Mouse (Mus musculus): ENCODE results near the gene Ifi27. TPM values are rescaled to one million over a fixed set of nuclear protein-coding genes. Genes with fewer than 3 reads are reported as not detected.
"Not testable (repeated sequence)": the region's sequence is repeated elsewhere in the genome, so short reads cannot be mapped to it uniquely, and the experiment has no call there.

The Ifi27 gene
- total RNA-seq, 2 experiments from 2014 or later = 51.8 to 79.9 TPM

GRCm38 (mm10) chr12:103453361-103453760 is 19.4 kb downstream of the Ifi27 start:
- no peak for ATAC-seq (replicated peaks; ENCODE audit: poor library complexity)

DNA sequence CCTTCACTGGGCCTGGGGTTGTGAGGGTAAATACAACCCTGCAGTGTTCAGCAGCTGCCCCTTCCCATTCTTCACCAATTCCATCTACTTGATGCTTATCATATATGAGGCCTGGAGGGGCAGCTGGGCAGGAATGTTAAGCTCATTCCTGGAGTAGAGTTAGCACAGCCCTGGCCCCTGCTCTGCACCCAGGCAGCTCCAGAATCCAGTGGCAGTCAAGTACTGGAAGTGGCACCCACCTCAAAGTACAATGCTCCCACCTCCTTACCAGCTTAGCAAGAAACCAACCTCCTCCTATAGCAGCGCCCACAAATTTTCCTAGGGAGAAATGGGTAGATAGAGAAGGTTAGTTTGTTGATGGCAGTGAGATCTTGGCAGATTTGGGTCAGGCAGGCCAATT is 22.7 kb downstream of the Ifi27 start:
- not testable (repeated sequence) for ATAC-seq (replicated peaks; ENCODE audit: poor library complexity)

- ATAC-seq (replicated peaks; ENCODE audit: poor library complexity) = no peak
Measured at GRCm38 (mm10) chr12:103457140-103457539, 23.1 kb downstream of the Ifi27 start, which contains the start of gene Ifi27l2b. Gene Ifi27l2b, minus strand, starts transcription at chr12:103457223.

DNA sequence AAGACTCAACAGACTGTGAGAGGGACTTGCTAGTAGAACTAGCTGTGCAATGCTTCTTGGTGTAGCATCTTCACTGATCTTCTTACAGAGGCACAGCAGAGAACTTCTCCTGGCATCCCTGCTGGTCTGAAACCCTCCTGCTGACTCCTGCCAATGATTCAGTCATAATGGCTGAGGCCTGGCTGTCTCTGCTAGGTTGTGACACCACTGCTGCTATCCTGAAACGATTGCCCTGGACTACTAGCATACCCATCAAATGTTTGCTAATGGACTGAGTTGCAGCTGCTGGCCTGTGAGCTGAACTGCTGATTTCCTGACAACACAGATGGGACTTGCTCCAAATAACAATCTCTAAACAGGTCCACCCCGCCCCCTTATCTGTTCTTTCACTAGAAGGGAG is 40.5 kb downstream of the Ifi27 start:
- no peak for ATAC-seq (replicated peaks; ENCODE audit: poor library complexity)

- ATAC-seq (replicated peaks; ENCODE audit: poor library complexity) = no peak
Measured at GRCm38 (mm10) chr12:103476779-103477389, 42.9 kb downstream of the Ifi27 start.

- ATAC-seq (replicated peaks; ENCODE audit: poor library complexity) = no peak
Measured at GRCm38 (mm10) chr12:103477461-103478015, 43.5 kb downstream of the Ifi27 start.

DNA sequence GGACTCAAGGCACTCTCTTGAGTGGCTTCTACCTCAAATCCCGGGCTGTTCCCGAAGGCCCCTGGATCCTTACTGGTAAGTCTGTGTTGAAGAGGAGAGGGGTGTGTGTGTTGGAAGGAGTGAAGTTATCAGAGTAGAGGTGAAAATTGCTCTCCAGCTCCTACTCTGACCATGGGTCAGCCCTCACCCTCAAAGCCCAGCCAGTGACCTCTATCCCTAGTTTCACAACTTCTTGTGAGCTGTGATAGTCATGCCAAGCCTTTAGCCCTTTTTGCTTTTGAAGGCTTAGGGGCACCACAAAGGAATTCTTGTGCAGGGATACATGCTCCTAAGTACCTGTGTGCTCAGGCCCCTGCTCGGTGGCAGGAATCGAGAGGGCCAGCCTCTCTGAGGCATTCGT is 47.7 kb downstream of the Ifi27 start:
- ATAC-seq (replicated peaks; ENCODE audit: poor library complexity) = no peak

GRCm38 (mm10) chr12:103482781-103483180 is 48.8 kb downstream of the Ifi27 start:
- ATAC-seq (replicated peaks; ENCODE audit: poor library complexity) = no peak

GRCm38 (mm10) chr12:103484200-103484972 is 50.4 kb downstream of the Ifi27 start:
- not testable (repeated sequence) for ATAC-seq (replicated peaks; ENCODE audit: poor library complexity)

GRCm38 (mm10) chr12:103486726-103487125 is 52.7 kb downstream of the Ifi27 start:
- ATAC-seq (replicated peaks; ENCODE audit: poor library complexity) = no peak

GRCm38 (mm10) chr12:103487276-103487675 is 53.3 kb downstream of the Ifi27 start:
- no peak for ATAC-seq (replicated peaks; ENCODE audit: poor library complexity)

DNA sequence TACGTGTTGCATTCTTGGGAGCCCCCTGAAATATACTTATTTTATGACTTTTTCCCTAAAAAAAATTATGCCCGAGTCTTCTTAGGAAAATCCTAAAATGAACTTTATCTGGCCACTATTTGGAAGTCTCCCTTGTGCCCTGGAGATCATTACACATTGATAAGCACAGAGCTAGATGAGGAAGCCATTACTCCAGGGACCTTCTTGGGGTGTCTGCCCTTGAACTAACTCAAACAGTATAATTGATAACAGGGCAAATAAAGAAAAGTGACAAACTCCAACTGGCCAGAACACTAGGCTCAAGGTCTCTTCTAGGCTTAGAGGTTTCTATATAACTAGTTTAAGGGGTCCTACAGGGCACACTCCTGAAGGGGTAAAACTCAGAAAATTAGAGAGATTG is 53.7 kb downstream of the Ifi27 start:
- ATAC-seq (replicated peaks; ENCODE audit: poor library complexity) = no peak

Other genes starting within 250 kb of the Ifi27 start
- gene Prima1, start 192.1 kb upstream of the Ifi27 start, total RNA-seq (2015) = not detected in 2 replicates
- not detected in 2 replicates for gene Prima1, start 192.1 kb upstream of the Ifi27 start, total RNA-seq (2017)
- gene Fam181a, start 123.2 kb upstream of the Ifi27 start, total RNA-seq (2015) = not detected in 2 replicates
- gene Fam181a, start 123.2 kb upstream of the Ifi27 start, total RNA-seq (2017) = not detected in 2 replicates
- gene Asb2, start 78.2 kb upstream of the Ifi27 start, total RNA-seq (2015) = 0.10 TPM in 1 of 2 replicates, not detected in the other
- gene Asb2, start 78.2 kb upstream of the Ifi27 start, total RNA-seq (2017) = not detected in 2 replicates
- gene Otub2, start 45.5 kb upstream of the Ifi27 start, total RNA-seq (2015) = 0.54 and 3.0 TPM in 2 replicates
- 0.54 and 1.3 TPM in 2 replicates for gene Otub2, start 45.5 kb upstream of the Ifi27 start, total RNA-seq (2017)
- 1.5 and 3.0 TPM in 2 replicates for gene 9330161L09Rik, start 26.4 kb upstream of the Ifi27 start, total RNA-seq (2015)
- gene 9330161L09Rik, start 26.4 kb upstream of the Ifi27 start, total RNA-seq (2017) = 0.25 and 0.47 TPM in 2 replicates
- gene Ddx24, start 8.4 kb upstream of the Ifi27 start, total RNA-seq (2015) = 77.9 and 79.7 TPM in 2 replicates
- gene Ddx24, start 8.4 kb upstream of the Ifi27 start, total RNA-seq (2017) = 82.6 and 119 TPM in 2 replicates
- 6.0 and 9.2 TPM in 2 replicates for gene Ifi27l2a, start 9.5 kb downstream of the Ifi27 start, total RNA-seq (2015)
- gene Ifi27l2a, start 9.5 kb downstream of the Ifi27 start, total RNA-seq (2017) = 11.5 and 11.6 TPM in 2 replicates
- not detected in 2 replicates for gene Ifi27l2b, start 23.0 kb downstream of the Ifi27 start, total RNA-seq (2015)
- not detected in 2 replicates for gene Ifi27l2b, start 23.0 kb downstream of the Ifi27 start, total RNA-seq (2017)
- 0.10 TPM in 1 of 2 replicates, not detected in the other for gene Ppp4r4, start 98.1 kb downstream of the Ifi27 start, total RNA-seq (2015)
- not detected in 2 replicates for gene Ppp4r4, start 98.1 kb downstream of the Ifi27 start, total RNA-seq (2017)
- not detected in 2 replicates for gene Serpina10, start 197.2 kb downstream of the Ifi27 start, total RNA-seq (2015)
- gene Serpina10, start 197.2 kb downstream of the Ifi27 start, total RNA-seq (2017) = not detected in 2 replicates
- gene Serpina6, start 223.0 kb downstream of the Ifi27 start, total RNA-seq (2015) = not detected in 2 replicates
- not detected in 2 replicates for gene Serpina6, start 223.0 kb downstream of the Ifi27 start, total RNA-seq (2017)
- not detected in 2 replicates for gene Serpina16, start 241.9 kb downstream of the Ifi27 start, total RNA-seq (2015)
- gene Serpina16, start 241.9 kb downstream of the Ifi27 start, total RNA-seq (2017) = not detected in 2 replicates